16 mouse cellular contexts compared by ENCODE assay signal in genomic region chr10:122891461-122891860, GRCm38 (mm10).
A peak's percentile ranks its signal among the peaks of the same experiment; 100 is the strongest.
DNase-seq lines count a peak whose midpoint lies in the region; ATAC-seq and TF ChIP-seq lines count a peak whose summit lies in the region.
"Had no signal": no experiment of that assay in that cellular context is flagged by ENCODE, and none has a peak within 500 bp of the region (broad histone marks: within the 10 kb centered on the region; RNA-seq: fewer than 3 reads in every experiment).

No protein-coding gene starts in this region.

- peaks cover 20% of the 10 kb centered on the region; the same call in 1 of the 2 replicates for H3K4me1 ChIP-seq in heart, embryonic 11.5 days (ENCODE audit: control insufficient read depth, insufficient read depth, low read length)
- peaks cover 54% of the 10 kb centered on the region for H3K4me1 ChIP-seq in heart, embryonic 15.5 days (replicated peaks)

- ATAC-seq in heart, embryonic 11.5 days (replicated peaks; ENCODE audit: insufficient number of reproducible peaks, low FRiP score, low TSS enrichment), result no peak
- ATAC-seq in Patski, result peak; percentile 45
- ATAC-seq in heart, embryonic 15.5 days (replicated peaks; ENCODE audit: insufficient number of reproducible peaks, insufficient read depth, low FRiP score, low read depth), result no peak

- CTCF ChIA-PET in Patski (lab: Charles Lee), result interaction anchor here (1.1 to 1.2 kb wide), 2 partner anchors 36 to 43 kb away, joined by 3 to 4 read pairs; no protein-coding TSS in a partner anchor

- no peak overlapping the region for H3K27ac ChIP-seq in heart, embryonic 11.5 days (ENCODE audit: low read depth, low read length)
- peak overlapping the region; percentile 19 for H3K27ac ChIP-seq in heart, embryonic 15.5 days
- H3K27ac ChIP-seq: forebrain, embryonic 10.5 days had no signal

- in situ Hi-C loops in Patski (cut with MboI; ENCODE audit: low pct_unique_long_range_greater_than_20kb), result no loop called here

- no peaks in the 10 kb centered on the region for H3K36me3 ChIP-seq in heart, embryonic 11.5 days (ENCODE audit: control insufficient read depth, insufficient read depth, low read length)
- no peaks in the 10 kb centered on the region for H3K36me3 ChIP-seq in heart, embryonic 15.5 days
- H3K36me3 ChIP-seq: forebrain, embryonic 10.5 days; G1E; hindbrain, embryonic 15.5 days had no signal

- POLR2A ChIA-PET in Patski (lab: Charles Lee), result interaction anchor here (1.0 kb wide), 2 partner anchors 65 to 93 kb away, joined by 3 read pairs; no protein-coding TSS in a partner anchor

- no peak overlapping the region for H3K4me3 ChIP-seq in heart, embryonic 11.5 days (ENCODE audit: low read depth, low read length)
- H3K4me3 ChIP-seq in heart, embryonic 15.5 days, result no peak overlapping the region
- H3K4me3 ChIP-seq: forebrain, embryonic 10.5 days; hindbrain, embryonic 15.5 days had no signal

- peak; percentile 57 for DNase-seq in heart, adult 8-10 months (ENCODE audit: low spot score)
- DNase-seq in 3T3-L1 (ENCODE audit: low read depth, low spot score), result peak; percentile 83
- DNase-seq in Patski (ENCODE audit: low read depth, low spot score), result peak; percentile 58
- DNase-seq in right cerebral cortex, adult 18-20 months, result no peak
- no peak for DNase-seq in kidney, postnatal 36 days
- DNase-seq in ovary, postnatal 36 days (ENCODE audit: low spot score), result no peak
- DNase-seq: adrenal gland, postnatal 25 days; cerebellum, adult 9-11 months; kidney, adult 11 months; midbrain, embryonic 14.5 days; right cerebral cortex, postnatal 4 days had no signal

- TF ChIP-seq CTCF in Patski (IDR thresholded peaks at IDR 0.05), result no peak

- H3K27me3 ChIP-seq in heart, embryonic 11.5 days (ENCODE audit: control insufficient read depth, insufficient read depth, low read length), result no peaks in the 10 kb centered on the region
- no peaks in the 10 kb centered on the region for H3K27me3 ChIP-seq in Patski
- no peaks in the 10 kb centered on the region for H3K27me3 ChIP-seq in heart, embryonic 15.5 days
- H3K27me3 ChIP-seq: hindbrain, embryonic 15.5 days had no signal

- H3K9me3 ChIP-seq in heart, embryonic 11.5 days (replicated peaks; ENCODE audit: control insufficient read depth, low read length), result no peaks in the 10 kb centered on the region
- H3K9me3 ChIP-seq in heart, embryonic 15.5 days (replicated peaks), result no peaks in the 10 kb centered on the region
- H3K9me3 ChIP-seq: hindbrain, embryonic 15.5 days had no signal

- H3K9ac ChIP-seq in heart, embryonic 11.5 days (ENCODE audit: low read depth, low read length), result no peak overlapping the region
- H3K9ac ChIP-seq in heart, embryonic 15.5 days, result no peak overlapping the region
- H3K9ac ChIP-seq: hindbrain, embryonic 15.5 days had no signal

- no peak overlapping the region for H3K4me2 ChIP-seq in heart, embryonic 11.5 days
- no peak overlapping the region for H3K4me2 ChIP-seq in heart, embryonic 15.5 days
- H3K4me2 ChIP-seq: hindbrain, embryonic 15.5 days had no signal

- 51% methylated on average over 6 of the region's 6 CpGs for WGBS in heart, embryonic 11.5 days (ENCODE audit: insufficient replicate concordance)
- 53% methylated on average over 6 of the region's 6 CpGs for WGBS in heart, embryonic 15.5 days

Comparison
In these comparisons a context has a peak if more than half of its experiments do, and no peak if none do; other contexts are left out.
1. DNase-seq: peak in heart, adult 8-10 months (single experiment), 3T3-L1 (single experiment) and Patski (single experiment); none in right cerebral cortex, adult 18-20 months (single experiment), kidney, postnatal 36 days (0 of 2) and ovary, postnatal 36 days (single experiment).